Mouse (Mus musculus) fat pad, adult 2 months (tissue): ENCODE results near the gene Sfxn5.
A peak's percentile ranks its signal among the peaks of the same experiment; 100 is the strongest.

Experiments used
- DNase-seq: peaks from one replicate; pipeline ENCODE4 v3.0.0-alpha.2; 2011; ENCODE audit warnings: low read depth, low spot score; ENCODE audit errors: extremely low read depth

The Sfxn5 gene

DNA sequence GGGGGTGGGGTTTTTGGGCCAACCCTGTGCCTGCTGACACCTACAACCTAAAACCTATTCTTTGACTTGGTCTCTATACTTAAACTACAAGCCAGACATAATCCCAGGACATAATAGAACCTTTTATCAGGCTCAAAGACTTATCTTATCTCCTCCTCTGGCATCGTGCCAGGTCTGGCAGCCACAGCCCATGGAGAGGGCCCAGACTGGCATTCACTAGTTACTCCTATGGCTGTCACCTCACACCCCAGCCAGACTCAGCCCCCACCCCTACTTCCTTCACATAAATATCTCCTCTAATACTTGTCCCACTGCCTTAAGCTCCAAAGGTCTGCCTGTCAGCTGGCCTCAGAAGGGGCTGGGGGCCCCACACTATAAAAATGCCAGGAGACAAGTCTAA, 33.2 kb upstream of the Sfxn5 start:
- no peak for DNase-seq

DNA sequence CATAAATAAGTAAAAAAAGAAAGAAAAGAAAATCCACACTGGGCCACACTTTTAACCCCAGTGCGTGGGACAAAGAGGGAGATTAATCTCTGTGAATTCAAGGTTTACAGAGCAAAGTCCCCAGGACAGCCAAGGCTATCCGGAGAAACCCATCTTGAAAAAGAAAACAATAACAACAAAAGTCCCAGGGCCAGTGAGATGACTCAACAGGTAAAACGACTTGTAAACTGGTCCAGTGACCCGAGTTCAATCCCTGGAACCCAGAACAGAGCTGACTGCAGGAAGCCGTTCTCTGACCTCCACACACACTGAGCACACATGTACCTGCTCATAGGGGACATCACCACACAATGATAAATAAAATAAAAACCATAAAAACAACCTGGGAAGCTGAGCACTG, 31.2 kb upstream of the Sfxn5 start:
- DNase-seq = no peak

DNA sequence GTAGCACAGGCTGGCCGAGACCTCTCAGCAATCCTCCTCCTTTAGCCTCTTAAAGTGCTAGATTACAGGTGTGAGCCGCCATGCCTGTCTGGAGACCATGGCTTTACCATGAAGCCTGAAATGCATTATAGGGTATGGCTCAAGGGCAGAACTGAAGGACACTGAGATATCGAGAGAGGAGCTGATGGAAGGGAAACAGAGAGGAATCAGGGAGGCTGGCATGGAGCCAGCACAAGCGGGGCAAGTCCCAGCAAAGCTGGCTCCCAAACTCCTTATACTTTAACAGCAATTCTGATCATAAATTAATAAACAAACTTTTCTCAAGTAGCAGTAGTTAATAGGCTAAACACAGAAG, 30.7 kb upstream of the Sfxn5 start:
- DNase-seq = no peak

DNA sequence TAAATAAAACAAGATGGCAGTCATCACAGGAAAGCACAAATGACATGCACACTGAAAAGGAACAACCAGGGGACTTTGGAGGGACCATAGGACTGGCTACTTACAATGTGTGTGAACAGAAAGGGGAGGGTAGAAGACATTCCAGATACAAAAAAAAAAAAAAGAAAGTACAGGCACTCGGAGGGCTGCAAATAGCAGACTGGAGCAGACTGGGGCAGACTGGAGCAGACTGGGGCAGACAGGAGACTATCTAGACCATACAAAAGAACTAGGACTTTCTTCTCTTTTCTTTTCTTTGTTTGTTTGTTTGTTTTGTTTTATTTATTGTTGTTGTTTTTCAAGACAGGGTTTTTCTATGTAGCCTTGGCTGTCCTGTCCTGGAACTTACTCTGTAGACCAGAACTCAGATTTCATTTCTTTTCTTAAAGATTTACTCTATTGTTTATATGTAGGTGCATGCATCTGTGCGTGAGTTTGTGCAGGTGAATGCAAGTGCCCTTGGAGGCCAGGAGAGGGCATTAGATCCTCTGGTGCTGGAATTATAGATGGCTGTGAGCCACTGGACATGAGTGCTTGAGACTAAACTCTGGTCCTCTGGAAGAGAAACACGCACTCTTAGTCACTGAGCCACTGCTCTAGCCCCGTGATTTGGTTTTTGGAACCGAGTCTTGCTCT, 30.1 kb upstream of the Sfxn5 start:
- DNase-seq = no peak

DNA sequence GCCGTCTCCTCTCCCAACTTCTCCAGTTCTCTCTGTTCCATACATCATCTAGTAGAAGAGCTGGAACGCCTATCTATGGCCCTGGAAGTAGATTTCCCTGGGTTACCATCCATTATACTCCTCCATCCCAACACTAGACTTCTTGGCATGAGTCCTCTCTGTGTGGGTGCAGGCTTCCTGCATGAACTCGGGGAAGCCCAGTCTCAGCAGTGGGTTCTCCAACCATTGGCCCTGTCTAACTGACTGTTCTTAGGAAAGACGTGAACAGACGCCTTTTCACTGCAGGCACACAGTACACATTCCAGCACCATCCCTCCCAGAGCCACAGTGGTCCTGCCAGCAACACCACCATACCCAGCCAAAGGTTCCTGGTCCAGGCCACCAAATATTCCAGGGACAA, 29.4 kb upstream of the Sfxn5 start:
- DNase-seq = no peak

DNA sequence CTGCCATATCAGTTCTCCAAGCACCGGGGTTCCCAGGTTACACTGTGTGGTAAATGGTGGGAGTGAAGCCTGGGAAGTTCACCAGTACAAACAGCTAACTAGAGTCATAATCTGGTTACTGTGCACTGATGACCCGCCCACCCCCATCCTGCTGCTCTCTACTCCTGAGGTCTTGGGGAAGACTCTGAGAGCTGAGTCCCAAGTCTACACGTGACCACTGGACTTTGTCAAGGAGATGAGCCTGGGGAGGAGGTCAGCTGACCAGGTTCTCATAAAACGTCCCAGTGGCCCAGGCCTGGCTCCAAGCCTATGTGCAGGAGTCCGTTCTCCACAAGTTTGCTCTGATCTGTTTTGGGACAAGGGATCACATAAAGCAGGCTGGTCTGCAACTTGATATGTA, 27.1 kb upstream of the Sfxn5 start:
- no peak for DNase-seq

DNA sequence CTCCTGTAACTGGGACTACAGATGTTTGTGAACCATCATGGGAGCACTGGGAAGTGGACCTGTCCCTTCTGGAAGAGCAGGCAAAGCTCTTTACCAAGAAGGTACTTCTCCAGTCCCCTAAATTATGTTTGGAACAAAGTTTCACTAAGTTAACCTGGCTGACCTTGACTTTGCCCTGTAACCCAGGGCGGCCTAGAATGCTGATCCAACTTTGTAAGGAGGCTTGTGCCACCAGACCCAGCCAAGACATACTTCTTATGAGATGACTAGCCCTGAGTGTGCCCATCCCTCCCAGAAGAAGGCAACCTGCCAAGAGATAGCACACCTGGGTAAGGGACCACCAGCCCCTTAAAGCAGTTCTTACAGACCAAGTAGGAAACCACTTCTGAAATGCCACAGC, 25.7 kb upstream of the Sfxn5 start:
- no peak for DNase-seq

DNA sequence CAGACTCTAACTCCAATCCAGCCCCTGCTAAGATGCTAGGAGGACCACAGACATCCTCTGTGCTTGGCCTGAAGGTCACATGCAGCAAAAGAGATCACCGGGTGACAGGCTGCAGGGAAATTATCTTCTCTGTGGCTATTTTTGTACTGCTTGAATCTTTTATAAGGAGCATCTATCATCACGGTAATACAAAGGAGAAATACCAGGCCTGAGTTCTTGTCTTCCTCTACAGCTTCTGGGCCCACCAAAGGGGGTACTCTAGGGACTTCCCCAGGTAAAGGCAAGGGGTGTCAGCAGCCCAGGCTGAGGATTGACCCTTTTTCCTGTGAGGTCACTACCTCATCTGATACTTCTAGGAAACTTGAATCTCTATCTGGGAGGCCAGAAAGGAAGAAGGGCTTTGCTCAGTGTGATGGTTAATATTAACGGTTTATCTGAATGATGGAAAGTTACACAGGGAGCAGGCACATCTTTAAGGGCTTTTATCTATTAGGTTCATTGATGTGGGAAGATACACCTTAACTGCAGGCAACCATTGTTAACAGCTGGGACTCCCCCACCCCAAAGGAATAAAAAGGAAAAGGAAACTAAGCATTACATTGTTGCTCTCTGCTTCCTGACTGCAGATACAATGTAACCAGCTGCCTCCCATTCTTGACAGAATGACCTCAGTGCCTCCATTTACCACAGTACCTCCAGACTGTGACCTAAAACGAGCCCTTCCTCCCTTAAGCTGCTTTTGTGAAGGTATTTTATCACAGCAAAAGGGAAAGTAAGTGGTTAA, 23.7 kb upstream of the Sfxn5 start:
- DNase-seq = no peak

DNA sequence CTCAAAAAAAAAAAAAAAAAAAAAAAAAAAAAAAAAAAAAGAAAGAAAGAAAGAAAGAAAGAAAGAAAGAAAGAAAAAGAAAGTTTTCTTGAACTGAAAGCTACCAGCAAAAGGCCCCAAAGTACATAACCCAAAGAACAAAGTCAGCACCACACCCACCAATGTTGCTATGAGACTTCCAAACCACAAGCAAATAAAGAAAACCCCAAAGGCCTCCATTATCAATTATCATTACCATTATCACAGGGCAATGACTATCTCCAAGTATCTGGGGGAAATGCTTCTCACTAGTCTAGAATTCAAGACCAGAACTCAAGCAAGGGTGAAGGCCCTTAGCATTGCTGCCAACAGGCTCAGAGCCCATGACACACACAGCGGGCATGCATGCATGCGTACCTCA, 22.5 kb upstream of the Sfxn5 start:
- no peak for DNase-seq

DNA sequence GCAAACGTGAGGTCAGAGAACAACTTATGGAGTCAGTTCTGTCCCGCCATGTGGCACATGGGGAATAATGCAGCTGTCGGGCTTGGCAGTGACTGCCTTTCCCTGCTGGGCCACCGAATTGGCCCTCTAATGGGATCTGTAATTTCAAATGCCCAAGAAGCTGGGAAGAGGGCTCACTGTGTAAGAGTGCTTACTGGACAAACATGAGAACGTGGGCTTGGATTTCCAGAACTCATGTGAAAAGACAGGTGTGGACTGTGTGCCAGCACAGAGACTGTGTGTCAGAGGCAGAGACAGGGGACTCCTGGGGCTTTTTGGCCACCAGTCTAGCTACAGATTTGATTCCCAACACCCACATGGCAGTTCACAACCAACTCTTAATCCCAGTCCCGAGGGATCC, 21.5 kb upstream of the Sfxn5 start:
- no peak for DNase-seq

DNA sequence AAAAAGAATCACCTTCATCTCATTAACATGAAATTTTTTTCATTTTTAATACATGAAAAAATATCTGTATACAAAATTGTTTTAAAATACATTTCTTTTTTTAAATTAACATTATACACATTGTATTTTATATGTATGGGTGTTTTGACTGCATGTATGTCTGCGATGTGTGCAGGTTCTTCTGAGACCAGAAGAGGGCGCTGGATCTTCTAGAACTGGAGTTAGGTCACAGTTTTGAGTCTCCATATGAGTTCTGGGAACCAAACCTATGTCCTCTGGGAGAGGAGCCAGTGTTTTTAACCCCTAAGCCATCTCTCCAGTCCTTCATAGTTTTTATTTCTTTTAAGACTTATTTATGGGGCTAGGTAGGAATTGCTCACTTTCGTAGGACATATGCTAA, 20.5 kb upstream of the Sfxn5 start:
- DNase-seq = no peak

DNA sequence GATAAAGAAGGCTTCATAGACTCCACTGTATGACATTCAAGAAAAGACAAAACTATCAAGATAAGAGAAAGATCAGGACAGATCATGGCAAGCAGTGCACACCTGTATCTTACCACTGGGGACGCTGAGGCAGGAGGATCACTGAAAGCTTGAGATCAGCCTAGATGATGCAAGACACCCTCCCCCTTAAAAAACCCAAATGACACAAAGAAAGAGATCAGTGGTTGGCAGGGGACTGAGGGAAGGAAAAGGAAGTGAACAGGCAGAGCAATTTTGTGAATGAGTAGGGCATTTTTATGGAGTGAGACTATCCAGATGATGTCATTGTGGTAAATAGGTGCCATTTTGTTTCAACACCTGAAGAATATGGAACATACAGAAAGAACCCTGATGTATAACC, 16.9 kb upstream of the Sfxn5 start:
- DNase-seq = no peak

DNA sequence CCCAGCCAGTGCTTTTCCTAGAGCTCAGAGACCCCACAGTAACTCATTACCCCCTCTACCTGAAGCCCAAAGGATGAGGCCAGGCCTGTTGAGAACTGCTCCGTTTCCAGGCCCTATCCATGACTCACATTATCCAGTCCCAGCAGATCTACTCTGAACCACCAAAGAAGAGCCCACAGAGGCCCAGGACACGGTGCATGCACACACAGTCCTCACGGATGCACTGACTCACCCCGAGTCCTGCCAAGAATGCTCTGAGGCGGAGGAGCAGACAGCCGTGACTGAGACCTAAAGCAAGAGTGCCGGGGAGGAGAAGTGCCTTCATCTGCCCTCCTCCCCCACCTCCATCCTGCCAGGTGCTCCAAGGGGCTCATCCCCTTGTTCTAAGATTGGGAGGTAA, 16.0 kb upstream of the Sfxn5 start:
- no peak for DNase-seq

DNA sequence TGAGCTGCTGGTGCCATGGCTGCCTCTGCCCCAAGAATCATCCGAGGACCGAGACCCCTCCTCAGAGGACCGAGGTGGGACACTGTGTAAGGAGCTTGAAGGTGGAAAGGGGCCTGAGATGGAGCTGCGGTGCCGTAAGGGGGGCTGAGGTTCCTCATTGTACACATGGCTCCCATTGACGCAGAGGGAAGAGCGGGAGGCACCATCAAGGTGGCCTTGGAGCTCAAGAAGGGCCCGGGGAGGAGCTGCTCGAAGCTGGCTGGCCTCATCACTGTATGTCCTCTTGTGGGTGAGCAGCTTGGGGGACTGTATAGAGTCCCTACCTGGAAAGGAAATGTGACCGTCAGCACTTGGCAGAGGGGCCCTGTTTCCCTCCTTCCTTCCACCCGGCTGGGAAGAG, 14.9 kb upstream of the Sfxn5 start:
- DNase-seq = no peak

DNA sequence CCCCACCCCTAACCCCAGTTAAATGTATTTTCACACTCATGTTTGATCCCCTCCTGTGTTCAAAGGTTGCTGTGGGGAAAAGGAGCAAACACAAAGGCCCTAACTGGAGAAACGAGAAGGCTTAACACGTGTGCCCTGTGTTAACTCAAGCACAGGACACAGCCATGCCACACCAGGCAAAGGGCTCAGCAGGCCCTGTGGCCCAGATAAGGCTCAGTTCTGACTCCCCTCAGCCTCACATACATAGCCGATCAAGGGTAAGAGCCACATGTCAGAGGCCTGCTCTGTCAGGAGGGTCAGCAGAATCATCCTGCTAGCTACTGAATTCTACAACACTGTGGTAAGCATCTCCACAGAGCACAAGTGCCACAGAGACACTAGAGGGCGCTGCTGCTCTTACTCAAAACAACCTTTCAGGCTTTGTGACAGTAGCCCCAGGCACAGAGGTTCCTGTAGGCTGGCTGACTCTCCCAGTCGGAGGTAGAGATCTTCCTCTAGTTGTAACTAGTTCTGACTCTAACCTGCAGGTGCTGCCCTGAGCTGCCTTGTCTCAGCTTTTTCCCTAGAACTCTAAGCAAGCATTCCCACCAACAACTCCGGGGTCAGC, 12.9 kb upstream of the Sfxn5 start:
- peak; percentile 23 for DNase-seq

DNA sequence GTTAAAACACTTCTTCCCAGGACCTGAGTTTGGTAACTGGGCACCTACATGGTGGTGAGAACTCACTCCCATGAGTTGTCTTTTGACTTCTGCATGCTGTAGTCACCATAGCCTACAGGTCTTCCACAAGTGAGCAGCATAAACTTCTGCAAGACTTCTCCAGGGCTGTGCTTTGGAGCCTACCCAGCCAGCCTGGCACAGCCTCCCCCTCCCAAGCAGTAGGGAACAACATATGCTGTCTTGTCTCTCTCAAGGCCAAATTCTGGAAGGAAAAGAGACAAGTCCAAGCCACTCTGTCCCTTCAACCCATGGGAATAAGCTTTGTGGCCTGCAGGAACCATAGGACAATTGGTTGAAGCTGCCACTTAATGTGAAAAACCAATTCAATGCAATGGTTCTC, 11.7 kb upstream of the Sfxn5 start:
- no peak for DNase-seq

DNA sequence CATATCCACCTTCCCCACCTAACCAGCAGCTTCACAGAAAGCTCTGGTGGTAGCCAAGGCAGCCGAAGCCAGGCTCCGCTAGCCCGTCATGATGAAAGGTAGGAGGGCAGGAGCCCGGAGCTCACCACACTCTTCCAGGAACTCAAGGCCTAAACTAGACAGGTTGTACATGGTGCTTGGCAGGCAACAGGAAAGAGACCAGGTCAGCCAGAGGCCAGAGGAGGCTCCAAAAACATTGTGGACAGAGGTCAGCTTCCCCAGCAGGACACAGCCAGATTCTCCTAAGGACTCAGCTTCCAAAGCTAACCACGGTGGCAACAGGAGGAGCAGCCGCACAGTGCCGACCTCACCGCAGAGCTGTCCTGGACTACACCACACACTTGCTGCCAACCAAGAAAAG, 9.8 kb upstream of the Sfxn5 start:
- DNase-seq = no peak

DNA sequence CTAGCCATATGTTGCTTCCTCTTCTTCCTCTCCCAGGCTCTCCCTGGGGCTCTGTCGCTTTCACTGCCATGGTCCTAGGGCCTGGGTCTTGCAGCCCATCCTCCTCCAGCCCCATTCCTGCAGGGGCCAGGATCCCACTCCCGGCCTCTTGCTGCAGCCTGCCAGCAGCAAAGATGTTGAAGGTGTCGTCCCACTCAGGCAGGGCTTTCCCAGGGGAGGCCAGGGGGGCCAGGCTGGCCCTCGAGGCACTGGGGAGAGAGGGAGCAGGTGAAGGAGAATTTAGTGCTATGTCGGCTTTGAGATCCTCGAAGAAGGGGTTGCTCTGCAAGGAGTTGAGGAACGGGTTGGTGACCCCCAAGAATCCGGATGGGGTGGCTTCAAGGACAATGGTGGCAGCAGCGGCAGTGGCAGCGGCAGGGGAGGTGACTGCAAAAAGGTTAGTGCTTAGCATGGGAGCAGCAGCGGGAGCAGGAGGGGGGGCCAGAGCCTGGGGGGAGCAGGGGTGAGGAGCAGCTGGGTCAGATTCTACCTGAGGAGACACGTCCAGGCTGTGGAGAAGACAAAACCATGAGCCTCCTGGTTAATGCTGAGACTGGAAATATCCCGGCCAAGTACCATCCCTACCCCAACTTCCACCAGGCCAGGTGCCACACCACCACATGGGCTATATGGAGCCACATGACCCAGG, 8.7 kb upstream of the Sfxn5 start:
- DNase-seq = no peak

DNA sequence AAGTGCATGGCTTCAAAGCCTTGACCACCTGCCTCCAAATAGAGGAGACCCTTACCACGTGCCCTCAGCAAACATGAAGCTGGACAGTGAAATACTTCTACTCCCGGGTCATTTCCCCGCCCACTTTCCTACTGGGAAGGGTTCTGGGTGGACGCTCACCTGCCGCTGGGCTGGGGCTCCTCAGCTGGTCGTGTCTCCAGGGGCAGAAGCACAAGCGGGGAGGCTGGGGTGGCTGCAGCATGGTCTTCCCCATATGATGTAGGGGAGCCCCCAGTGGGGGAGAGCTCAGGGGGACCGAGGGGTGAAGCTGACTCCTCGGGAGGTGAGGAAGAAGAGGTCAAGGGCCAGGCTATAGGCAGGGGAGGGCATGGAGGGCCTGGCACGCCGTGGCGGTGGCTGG, 7.0 kb upstream of the Sfxn5 start:
- no peak for DNase-seq

DNA sequence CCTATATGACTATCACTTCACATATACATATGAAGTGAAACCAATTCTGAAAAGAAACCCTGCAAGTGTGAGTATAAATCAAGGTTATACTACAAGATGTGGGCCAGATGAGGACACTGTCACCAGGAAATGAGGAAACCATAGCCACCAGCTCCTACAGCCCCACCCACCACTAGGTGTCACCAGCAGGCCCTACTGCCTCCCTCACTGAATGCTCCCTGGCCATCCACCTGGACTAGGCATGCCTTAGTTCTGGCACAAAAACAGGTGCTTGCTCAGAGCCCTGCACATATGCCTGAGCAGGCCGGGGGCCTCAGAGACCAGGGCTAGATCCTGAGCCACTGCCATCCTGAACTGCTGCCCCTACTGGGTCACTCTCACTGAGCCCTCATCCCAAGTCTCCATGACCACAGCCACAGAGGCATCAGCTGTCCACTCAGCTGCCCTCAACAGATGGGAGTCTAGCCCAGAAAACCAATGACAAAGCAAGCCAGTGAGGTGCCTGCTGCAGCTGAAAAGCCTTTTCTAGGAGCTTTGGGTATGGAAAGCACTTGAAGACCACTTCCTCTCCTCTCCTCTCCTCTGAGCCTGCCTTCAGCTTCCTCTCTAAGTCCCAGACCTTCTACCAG, 6.2 kb upstream of the Sfxn5 start:
- DNase-seq = no peak

DNA sequence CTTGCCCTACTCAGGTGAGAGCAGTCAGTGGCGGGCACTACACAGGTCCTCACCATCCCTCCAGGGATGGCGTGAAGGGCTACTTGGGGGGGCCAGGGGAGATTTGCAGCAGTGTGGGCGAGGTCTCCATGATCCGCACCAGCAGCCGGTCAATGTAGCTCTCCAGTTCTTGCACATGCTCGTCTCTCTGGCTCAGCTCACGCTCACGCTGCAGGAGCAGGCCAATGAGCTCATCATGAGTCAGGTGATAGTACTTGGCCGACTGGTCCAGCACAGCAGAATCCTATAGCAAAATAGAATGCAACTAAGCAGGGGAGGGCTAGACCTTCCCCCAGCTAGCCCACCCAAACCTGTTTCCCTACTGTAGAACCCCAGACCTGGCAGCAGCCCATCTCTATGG, 3.7 kb upstream of the Sfxn5 start:
- DNase-seq = no peak

DNA sequence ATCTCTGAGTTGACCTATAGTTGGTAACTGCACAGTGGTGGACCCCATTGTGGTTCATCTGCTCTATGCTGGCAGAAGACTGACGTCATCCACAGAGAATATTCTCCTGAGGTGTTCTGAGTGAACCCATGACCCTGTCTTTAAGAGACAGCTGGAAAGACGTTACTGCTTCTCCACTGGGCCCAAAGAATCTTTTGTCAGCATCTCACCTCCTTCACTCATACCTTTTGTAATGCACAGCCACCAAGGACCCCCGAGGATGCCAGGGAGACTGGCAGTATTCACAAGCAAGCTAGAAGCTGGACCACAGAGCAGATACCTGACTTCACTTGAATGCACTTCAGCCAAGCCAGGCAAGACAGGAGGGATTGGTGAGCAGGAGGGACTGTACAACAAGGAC, 2.1 kb upstream of the Sfxn5 start:
- DNase-seq = no peak
